Mouse (Mus musculus): ENCODE measurements at regions not wholly inside any gene's neighbourhood (a gene's known extent, or its start where the extent isn't known, plus 50 kb on each side); places are given as distances from the start of the nearest gene placed in this dataset.

DNA sequence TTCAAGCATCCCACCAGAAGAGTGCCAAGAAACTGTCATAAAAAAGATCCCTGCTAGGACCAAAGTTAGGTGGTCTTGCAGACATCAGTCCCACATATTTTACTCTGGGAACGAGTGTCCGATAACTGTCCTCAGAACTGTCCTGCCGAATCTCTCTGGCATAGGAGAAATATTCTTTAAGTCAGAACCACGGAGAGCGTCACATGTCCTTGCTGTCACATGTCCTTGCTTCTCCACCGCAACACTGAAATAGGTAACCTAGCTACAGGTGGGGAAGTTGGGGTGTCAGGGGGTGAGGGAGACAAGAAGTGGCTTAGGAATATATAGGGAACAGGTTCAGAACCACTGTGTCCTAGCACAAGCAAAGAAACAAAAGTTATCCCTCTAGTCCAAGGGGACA lies 203.5 kb upstream of the Pum3 start:
- TF ChIP-seq CTCF (IDR thresholded peaks at IDR 0.05): no peak
- TF ChIP-seq POLR2A (IDR thresholded peaks at IDR 0.05; ENCODE audit: insufficient read depth, low read depth, low read length): no peak
- no peak for TF ChIP-seq EP300 (IDR thresholded peaks at IDR 0.05; ENCODE audit: insufficient read depth, low read depth, low read length)

Data from heart, adult 2 months (tissue).